Mouse (Mus musculus): ENCODE measurements around the gene Rab3c. TPM values are rescaled to one million over a fixed set of nuclear protein-coding genes. Genes with fewer than 3 reads are reported as not detected.
A peak's percentile ranks its signal among the peaks of the same experiment; 100 is the strongest.

Rab3c gene
- total and polyA plus RNA-seq, 3 experiments = not detected

DNA sequence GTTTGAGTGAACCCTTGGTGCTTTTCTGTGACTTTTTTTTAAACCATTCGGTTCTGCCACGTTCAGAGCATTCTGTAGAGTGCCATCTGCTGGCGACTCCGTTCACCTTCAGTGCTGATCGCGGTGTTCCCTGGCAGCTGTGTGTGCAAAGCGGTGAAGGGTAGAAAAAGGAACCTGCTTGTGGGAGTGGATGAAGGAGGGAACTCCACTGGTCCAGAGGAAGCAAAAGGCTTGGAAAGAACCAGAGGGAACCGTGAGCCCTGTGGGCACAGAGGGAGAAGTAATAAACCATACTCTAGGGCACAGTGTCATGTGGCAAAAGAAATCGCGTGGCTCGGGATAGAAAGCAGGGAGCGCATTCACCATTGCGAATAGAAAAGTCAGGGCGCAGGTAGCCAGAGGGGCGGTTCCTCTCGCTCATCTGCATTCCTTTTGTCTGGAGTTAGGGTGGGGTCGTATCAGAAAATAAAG, 262.3 kb downstream of the Rab3c start:
- Histone ChIP-seq H3K4me3 (replicated peaks in 1 of 3; ENCODE audit: low read depth in 2 of 3, low read length in 2 of 3, poor library complexity in 1 of 3) (no peak overlapping the region), H3K9ac (ENCODE audit: insufficient read depth, low read depth) (no peak overlapping the region)
- dilution Hi-C loops (cut with MboI; ENCODE audit: extremely low pct_ligation_motif_present, extremely low pct_unique_long_range_greater_than_20kb, low sequenced_read_pairs) = no loop called here

DNA sequence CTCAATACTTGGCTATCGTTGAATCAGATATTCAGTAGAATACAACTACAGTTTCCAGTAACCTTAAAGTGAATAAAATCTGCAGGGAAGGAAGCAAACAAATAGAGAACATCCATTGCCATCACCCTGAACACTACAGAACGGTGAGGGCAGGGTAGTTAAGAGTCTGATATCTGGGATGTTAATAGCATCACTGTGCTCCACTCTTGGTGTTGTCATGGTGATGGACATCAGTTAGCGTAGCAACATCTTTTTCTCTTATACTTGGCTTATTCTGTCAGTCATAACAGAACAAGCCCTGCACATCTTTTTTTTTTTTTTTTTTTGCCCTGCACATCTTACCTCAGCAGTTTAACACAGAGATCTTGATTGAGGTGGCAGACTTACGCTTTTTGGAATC, 268.8 kb downstream of the Rab3c start:
- H3K4me2 ChIP-seq (ENCODE audit: insufficient read depth, low read depth, poor library complexity, severe bottlenecking) = no peak overlapping the region
- H3K27me3 ChIP-seq (replicated peaks) = no peaks in the 10 kb centered on the region

More for the DNA sequence above, 262.3 kb downstream of the Rab3c start:
- Histone ChIP-seq H3K27ac (ENCODE audit: insufficient read depth, low read depth) (no peak overlapping the region), H3K4me2 (ENCODE audit: insufficient read depth, low read depth, poor library complexity, severe bottlenecking) (no peak overlapping the region), H3K4me1 (ENCODE audit: control insufficient read depth in 1 of 2, insufficient read depth in 2 of 2) (no peaks in the 10 kb centered on the region), H3K9me3 (replicated peaks; ENCODE audit: low read length) (peaks cover 44% of the 10 kb centered on the region), H3K27me3 (replicated peaks) (no peaks in the 10 kb centered on the region), H3K36me3 (replicated peaks in 1 of 2; ENCODE audit: control insufficient read depth in 1 of 2, insufficient read depth in 1 of 2, low read length in 1 of 2) (no peaks in the 10 kb centered on the region), H3K79me2 (replicated peaks; ENCODE audit: control insufficient read depth, extremely low read depth, insufficient read depth, poor library complexity, severe bottlenecking) (no peaks in the 10 kb centered on the region)
- in situ Hi-C loops (cut with MboI; ENCODE audit: low pct_ligation_motif_present, low pct_unique_long_range_greater_than_20kb, low sequenced_read_pairs) = no loop called here
- TF ChIP-seq ZNF384 (IDR thresholded peaks at IDR 0.05; ENCODE audit: low read depth, low read length) (0 out of 2 replicates have a peak, but pooled peaks have one; percentile 16), SMC3 (IDR thresholded peaks at IDR 0.05; ENCODE audit: low read depth, low read length) (peak; percentile 3; the same call in 1 of the 2 replicates), CTCF (conservative IDR thresholded peaks at IDR 0.05 in 1 of 2, IDR thresholded peaks at IDR 0.05 in 1 of 2; ENCODE audit: low read depth in 2 of 2, low read length in 2 of 2) (peak in 1 of 2 experiments; percentile 25; a peak in 2 of 4 replicates), RAD21 (IDR thresholded peaks at IDR 0.05; ENCODE audit: low read depth, low read length) (no peak), IRF4 (IDR thresholded peaks at IDR 0.05; ENCODE audit: low read depth, low read length) (no peak), NRF1 (IDR thresholded peaks at IDR 0.05; ENCODE audit: low read depth, low read length) (no peak), MXI1 (IDR thresholded peaks at IDR 0.05; ENCODE audit: low read depth, low read length) (no peak)
- peak; percentile 31 for DNase-seq (ENCODE audit: extremely low read depth)

GRCm38 (mm10) chr13:110010876-110011275, 269.9 kb downstream of the Rab3c start:
- Histone ChIP-seq H3K4me2 (ENCODE audit: insufficient read depth, low read depth, poor library complexity, severe bottlenecking) (no peak overlapping the region), H3K27me3 (replicated peaks) (no peaks in the 10 kb centered on the region), H3K9me3 (replicated peaks; ENCODE audit: low read length) (peaks cover 40% of the 10 kb centered on the region), H3K9ac (ENCODE audit: insufficient read depth, low read depth) (no peak overlapping the region), H3K4me1 (ENCODE audit: control insufficient read depth in 1 of 2, insufficient read depth in 2 of 2) (peaks cover 0 to 3% of the 10 kb centered on the region in 2 experiments; a peak in 1 of 4 replicates), H3K36me3 (replicated peaks in 1 of 2; ENCODE audit: control insufficient read depth in 1 of 2, insufficient read depth in 1 of 2, low read length in 1 of 2) (no peaks in the 10 kb centered on the region), H3K79me2 (replicated peaks; ENCODE audit: control insufficient read depth, extremely low read depth, insufficient read depth, poor library complexity, severe bottlenecking) (no peaks in the 10 kb centered on the region), H3K4me3 (replicated peaks in 1 of 3; ENCODE audit: low read depth in 2 of 3, low read length in 2 of 3, poor library complexity in 1 of 3) (no peak overlapping the region), H3K27ac (ENCODE audit: insufficient read depth, low read depth) (no peak overlapping the region)
- in situ Hi-C loops (cut with MboI; ENCODE audit: low pct_ligation_motif_present, low pct_unique_long_range_greater_than_20kb, low sequenced_read_pairs) = no loop called here
- DNase-seq (ENCODE audit: extremely low read depth) = no peak
- TF ChIP-seq USF2 (conservative IDR thresholded peaks at IDR 0.05; ENCODE audit: low read depth, low read length) (no peak), JUND (conservative IDR thresholded peaks at IDR 0.05; ENCODE audit: low read depth, low read length) (no peak), UBTF (IDR thresholded peaks at IDR 0.05; ENCODE audit: low read depth, low read length) (no peak), POLR2AphosphoS2 (IDR thresholded peaks at IDR 0.05; ENCODE audit: low read depth, low read length) (no peak), IRF4 (IDR thresholded peaks at IDR 0.05; ENCODE audit: low read depth, low read length) (no peak), MAX (IDR thresholded peaks at IDR 0.05; ENCODE audit: low read length) (no peak), MAFK (IDR thresholded peaks at IDR 0.05; ENCODE audit: insufficient replicate concordance, low read length) (no peak), SMC3 (IDR thresholded peaks at IDR 0.05; ENCODE audit: low read depth, low read length) (no peak), RAD21 (IDR thresholded peaks at IDR 0.05; ENCODE audit: low read depth, low read length) (no peak), NELFE (IDR thresholded peaks at IDR 0.05; ENCODE audit: low read depth, low read length) (no peak), TBP (conservative IDR thresholded peaks at IDR 0.05; ENCODE audit: low read depth, low read length) (no peak), TCF12 (IDR thresholded peaks at IDR 0.05; ENCODE audit: low read depth, low read length) (no peak), JUN (IDR thresholded peaks at IDR 0.05; ENCODE audit: insufficient read depth, low read depth, low read length) (no peak), NRF1 (IDR thresholded peaks at IDR 0.05; ENCODE audit: low read depth, low read length) (no peak), HCFC1 (IDR thresholded peaks at IDR 0.05; ENCODE audit: low read depth, low read length) (no peak), ELF1 (IDR thresholded peaks at IDR 0.05; ENCODE audit: low read depth, low read length) (no peak)
- dilution Hi-C loops (cut with MboI; ENCODE audit: extremely low pct_ligation_motif_present, extremely low pct_unique_long_range_greater_than_20kb, low sequenced_read_pairs) = no loop called here

More for the DNA sequence above, 268.8 kb downstream of the Rab3c start:
- Histone ChIP-seq H3K9ac (ENCODE audit: insufficient read depth, low read depth) (no peak overlapping the region), H3K27ac (ENCODE audit: insufficient read depth, low read depth) (no peak overlapping the region), H3K79me2 (replicated peaks; ENCODE audit: control insufficient read depth, extremely low read depth, insufficient read depth, poor library complexity, severe bottlenecking) (no peaks in the 10 kb centered on the region), H3K4me1 (ENCODE audit: control insufficient read depth in 1 of 2, insufficient read depth in 2 of 2) (no peaks in the 10 kb centered on the region), H3K4me3 (replicated peaks in 1 of 3; ENCODE audit: low read depth in 2 of 3, low read length in 2 of 3, poor library complexity in 1 of 3) (no peak overlapping the region), H3K9me3 (replicated peaks; ENCODE audit: low read length) (peaks cover 40% of the 10 kb centered on the region), H3K36me3 (replicated peaks in 1 of 2; ENCODE audit: control insufficient read depth in 1 of 2, insufficient read depth in 1 of 2, low read length in 1 of 2) (no peaks in the 10 kb centered on the region)
- in situ Hi-C loops (cut with MboI; ENCODE audit: low pct_ligation_motif_present, low pct_unique_long_range_greater_than_20kb, low sequenced_read_pairs) (no loop called here), dilution Hi-C loops (cut with MboI; ENCODE audit: extremely low pct_ligation_motif_present, extremely low pct_unique_long_range_greater_than_20kb, low sequenced_read_pairs) (no loop called here)
- DNase-seq (ENCODE audit: extremely low read depth) = no peak
- TF ChIP-seq ZC3H11A (IDR thresholded peaks at IDR 0.05; ENCODE audit: low read depth, low read length) (no peak), RCOR1 (conservative IDR thresholded peaks at IDR 0.05; ENCODE audit: low read depth, low read length) (no peak), POLR2AphosphoS2 (IDR thresholded peaks at IDR 0.05; ENCODE audit: low read depth, low read length) (no peak), EP300 (IDR thresholded peaks at IDR 0.05; ENCODE audit: low read length) (no peak), MXI1 (IDR thresholded peaks at IDR 0.05; ENCODE audit: low read depth, low read length) (no peak), TBP (conservative IDR thresholded peaks at IDR 0.05; ENCODE audit: low read depth, low read length) (no peak), SMC3 (IDR thresholded peaks at IDR 0.05; ENCODE audit: low read depth, low read length) (no peak), JUND (conservative IDR thresholded peaks at IDR 0.05; ENCODE audit: low read depth, low read length) (no peak), CHD1 (IDR thresholded peaks at IDR 0.05; ENCODE audit: low read depth, low read length) (no peak), IRF4 (IDR thresholded peaks at IDR 0.05; ENCODE audit: low read depth, low read length) (no peak), ETS1 (conservative IDR thresholded peaks at IDR 0.05; ENCODE audit: low read depth, low read length) (no peak), CTCF (conservative IDR thresholded peaks at IDR 0.05 in 1 of 2, IDR thresholded peaks at IDR 0.05 in 1 of 2; ENCODE audit: low read depth in 2 of 2, low read length in 2 of 2) (no peak), NRF1 (IDR thresholded peaks at IDR 0.05; ENCODE audit: low read depth, low read length) (no peak), ZKSCAN1 (IDR thresholded peaks at IDR 0.05; ENCODE audit: borderline replicate concordance, low read depth, low read length) (no peak), ZMIZ1 (IDR thresholded peaks at IDR 0.05; ENCODE audit: low read depth, low read length) (no peak), NELFE (IDR thresholded peaks at IDR 0.05; ENCODE audit: low read depth, low read length) (no peak)
